Mouse (Mus musculus): ENCODE results near the gene Upf1. TPM values are rescaled to one million over a fixed set of nuclear protein-coding genes. Genes with fewer than 3 reads are reported as not detected.

Gene Upf1
- total RNA-seq, 2 experiments from 2014 or later: 41.3 to 44.0 TPM

DNA sequence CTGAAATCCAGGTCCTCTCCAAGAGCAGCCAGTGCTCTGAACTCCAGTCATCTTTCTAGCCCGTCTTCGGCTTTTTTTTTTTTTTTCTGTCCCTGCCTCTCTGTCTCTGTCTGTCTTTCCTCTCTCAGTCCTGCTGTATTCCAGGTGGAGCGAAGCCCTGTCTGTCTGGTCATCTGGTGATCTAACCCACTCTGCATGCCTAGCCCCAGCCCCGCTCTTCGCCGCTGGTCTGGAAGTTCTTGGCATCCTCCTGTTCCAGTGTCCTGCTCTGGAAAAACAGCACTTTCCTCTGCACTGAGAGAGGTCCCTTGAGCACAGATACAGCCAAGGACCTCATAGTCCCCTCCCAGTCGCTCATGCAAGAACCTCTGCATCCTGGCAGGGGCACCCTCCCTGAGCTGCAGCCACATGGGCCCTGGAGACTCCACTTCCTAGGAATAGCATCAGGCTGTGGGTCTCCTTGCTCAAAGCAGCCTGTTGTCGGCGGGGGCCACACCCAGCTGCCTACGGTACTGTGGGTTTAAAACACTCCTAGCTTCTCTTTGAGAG, 8.5 kb upstream of the Upf1 start:
- no peak for DNase-seq

DNA sequence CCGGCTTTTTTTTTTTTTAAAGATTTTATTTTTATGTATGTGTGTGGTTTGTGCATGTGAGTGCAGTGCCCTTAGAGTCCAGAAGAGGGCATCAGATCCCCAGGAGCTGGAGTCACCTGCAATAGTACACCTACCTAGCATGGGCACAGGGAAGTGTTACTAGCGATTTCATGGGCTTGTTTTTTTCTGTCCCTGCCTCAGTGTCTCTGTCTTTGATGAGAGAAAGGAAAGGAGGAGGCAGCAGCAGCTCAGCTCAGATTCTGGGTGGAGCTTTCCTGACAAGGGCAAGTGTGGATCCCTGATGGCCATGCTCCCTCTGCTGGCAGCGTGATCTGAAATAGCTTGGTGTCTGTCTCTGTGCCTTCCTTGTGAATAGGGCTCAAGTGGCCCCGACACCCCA, 7.7 kb upstream of the Upf1 start:
- intact Hi-C loops (cut with DNase I): no loop called here
- no peak for DNase-seq

More for the DNA sequence above, 8.5 kb upstream of the Upf1 start:
- intact Hi-C loops (cut with DNase I): no loop called here

DNA sequence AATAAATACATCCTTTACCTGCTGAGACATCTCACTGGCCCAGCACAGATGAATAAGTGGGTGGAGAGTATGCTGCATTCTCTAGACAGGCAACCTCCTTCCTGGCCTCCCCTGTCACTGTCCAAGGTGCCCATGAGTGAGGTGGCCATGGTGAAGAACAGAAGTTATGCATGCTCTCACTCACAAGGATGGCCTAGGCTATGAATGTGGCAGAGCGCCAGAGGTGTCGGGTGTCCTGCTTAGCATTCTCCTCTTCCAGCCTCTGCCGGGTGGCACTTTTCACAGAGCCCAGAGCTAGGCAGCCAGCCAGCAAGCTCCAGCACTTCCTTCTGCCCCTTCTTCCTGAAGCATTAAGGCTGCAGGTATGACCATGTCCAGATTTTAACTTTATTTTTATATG, 6.3 kb upstream of the Upf1 start:
- DNase-seq: peak; percentile 32 to 57
- intact Hi-C loops (cut with DNase I): no loop called here

DNA sequence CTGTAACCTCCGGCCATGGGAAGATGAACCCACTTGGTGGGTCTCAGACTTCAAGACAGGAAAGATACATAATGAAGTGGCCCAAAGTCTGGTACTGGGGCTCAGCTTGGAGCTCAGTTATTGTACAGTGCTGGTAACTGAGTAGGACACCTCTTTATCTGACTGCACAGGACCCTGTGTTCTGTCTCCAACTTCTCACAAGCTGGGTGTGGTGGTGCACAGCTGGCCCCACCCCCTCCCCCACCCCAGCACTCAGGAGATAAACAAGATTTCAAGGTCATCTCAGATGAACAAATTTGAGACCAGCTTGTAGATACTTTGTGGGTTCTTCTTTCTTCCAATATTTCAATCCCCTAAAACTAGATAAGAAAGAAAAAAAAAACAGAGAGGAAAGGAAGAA, 3.0 kb upstream of the Upf1 start:
- intact Hi-C loops (cut with DNase I): no loop called here
- no peak for DNase-seq

DNA sequence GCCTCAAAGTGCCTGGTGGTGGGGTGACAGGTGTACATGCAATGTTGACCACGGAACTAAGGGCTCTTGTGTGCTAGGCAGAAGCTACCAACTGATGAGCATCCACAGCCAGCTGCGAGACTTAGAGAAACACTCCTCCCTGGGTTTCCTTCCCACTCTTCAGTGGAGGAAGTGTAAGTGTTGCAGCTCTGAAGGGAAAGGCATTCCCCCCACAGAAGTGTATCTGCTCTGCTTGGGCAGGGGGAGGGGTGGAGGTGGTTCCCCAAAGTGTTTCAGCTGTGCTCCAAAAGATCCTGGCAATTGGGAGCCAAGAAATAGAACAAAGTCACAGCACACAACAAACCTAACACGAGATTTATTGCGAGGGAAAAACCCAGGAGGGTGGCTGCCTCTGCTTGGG, 926 bp upstream of the Upf1 start:
- intact Hi-C loops (cut with DNase I): no loop called here
- no peak for DNase-seq

DNA sequence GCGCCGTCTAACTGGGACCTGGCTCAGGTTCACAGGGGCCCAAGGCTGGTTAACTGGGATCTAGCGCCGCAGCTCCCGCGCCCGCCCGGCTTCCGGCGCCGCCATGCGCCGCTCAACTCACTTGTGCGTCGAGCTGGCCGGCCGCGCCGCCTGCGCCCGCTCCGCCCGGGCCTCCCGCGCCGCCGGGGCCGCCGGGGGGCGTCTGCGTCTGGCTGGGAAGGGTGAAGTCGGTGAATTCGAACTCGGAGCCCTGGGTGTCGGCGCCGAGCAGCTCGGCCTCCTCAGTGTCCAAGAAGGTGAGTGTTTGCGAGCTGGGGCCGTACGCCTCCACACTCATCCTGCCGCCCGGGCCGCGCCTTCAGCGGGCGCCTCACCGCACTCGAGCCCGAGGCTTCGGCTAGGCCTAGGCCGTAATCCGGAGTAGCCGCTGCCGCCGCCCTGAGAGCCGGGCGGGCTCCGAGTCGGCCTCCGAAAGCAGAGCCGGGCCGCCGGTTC, 374 bp downstream of the Upf1 start:
- intact Hi-C loops (cut with DNase I): no loop called here
- DNase-seq: no peak

DNA sequence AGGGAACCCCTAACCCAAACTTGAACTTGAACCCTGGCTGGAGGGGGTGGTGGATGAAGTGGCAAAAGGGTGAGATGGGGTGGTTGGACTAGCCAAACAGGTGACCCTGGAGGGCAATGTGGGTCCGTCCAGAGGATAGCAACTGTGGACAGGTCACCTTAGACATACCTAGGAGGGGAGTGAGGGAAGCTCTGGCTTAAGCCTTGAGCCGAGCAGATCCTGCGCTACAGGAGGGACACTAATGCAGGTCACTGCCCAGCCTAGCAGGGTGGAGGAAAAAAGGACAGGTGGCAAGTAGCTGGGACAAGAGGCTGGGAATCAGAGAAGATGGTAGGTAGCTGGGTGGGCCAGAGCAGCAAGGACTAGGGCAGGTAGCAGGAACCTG, 1.1 kb downstream of the Upf1 start:
- DNase-seq: no peak
- intact Hi-C loops (cut with DNase I): no loop called here

DNA sequence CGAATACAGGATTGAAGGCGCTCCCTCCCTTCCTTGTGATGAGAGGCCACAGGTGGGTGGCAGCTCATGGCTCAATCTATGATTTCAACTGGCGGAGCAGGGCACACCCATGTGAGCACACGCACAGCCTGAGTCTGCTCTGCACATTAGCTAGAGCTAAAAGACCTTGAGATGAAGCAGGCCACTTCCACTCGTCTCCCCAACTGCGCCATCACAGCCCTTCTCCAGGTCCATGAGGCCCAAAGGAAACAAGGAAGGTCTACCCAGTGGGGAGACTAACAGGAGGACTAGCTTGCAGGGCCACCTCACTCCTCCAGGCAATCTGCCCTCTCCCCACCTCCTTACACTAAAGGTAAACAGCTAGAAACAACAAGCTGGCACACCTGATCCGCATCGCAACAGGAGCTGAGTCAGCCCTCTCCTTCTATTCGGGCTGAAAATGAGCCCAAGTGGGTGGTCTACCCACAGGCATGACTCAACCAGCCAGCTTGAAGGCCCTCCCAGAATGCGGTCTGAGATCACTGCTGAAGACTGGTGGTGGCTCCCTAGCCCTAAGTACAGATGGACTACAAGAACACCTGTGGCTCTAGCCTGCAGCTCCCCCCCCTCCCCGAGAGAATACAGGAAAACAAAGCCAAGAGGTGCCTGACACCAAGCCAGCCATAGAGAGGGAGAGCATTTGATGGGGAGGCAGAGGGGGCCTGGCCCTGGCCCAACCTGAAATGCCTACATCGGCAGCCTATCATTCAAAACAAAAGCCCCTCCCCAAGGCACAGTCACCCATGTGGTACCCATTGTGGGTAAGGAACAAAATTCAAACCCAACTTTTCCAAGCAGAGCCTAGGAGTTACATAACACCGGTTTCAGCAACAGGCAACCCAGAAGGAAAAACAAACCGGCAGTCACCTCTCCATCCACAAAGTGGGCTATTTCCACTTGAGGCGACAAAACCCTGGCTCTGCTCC, 1.8 kb downstream of the Upf1 start:
- DNase-seq: no peak
- intact Hi-C loops (cut with DNase I): no loop called here

DNA sequence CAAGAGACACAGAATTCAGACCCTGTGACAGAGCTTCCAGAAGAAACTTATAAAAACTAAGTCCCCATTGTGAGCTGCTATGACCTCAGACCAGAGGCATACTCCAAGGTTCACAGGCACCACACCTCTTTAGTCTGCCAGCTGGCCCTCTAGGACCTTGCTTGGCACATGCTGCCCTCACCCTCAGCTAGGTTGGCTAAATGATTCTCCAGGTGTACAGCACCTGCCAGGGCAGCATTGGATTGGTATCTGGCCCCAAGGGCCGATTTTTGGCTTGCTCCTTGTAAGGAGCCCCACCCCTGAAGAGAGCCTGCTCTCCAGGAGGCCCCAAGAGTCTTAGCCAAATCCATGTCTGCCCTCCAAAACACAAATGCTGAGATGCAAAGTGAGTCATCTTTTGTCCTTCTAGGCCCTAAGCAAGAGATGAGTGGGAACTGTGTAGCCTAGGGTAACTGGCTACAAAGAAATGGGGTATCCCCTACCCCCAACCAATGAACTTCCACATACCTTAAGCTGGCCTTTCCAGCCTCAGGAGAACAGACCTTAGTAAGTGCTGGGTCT, 5.1 kb downstream of the Upf1 start:
- intact Hi-C loops (cut with DNase I): no loop called here
- DNase-seq: no peak

DNA sequence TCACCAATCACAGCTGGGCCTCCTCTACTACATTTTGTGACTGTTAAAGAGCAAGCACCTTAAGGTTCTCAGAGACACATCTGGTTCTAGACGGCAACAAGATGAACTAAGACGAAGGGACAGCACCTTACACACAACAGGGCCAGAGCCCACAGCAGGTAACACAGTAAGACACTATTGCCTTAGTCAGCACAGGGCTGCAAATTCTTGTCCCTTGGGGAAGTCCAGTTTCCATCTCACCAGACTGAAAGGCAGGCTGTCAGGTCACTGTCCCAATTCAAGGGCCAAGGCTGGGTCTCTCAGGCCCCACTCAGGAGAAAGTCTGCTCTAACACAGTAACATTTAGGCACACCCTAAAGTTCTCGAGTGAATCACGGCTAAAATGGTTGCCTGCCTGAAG, 5.6 kb downstream of the Upf1 start:
- DNase-seq: no peak
- intact Hi-C loops (cut with DNase I): no loop called here

DNA sequence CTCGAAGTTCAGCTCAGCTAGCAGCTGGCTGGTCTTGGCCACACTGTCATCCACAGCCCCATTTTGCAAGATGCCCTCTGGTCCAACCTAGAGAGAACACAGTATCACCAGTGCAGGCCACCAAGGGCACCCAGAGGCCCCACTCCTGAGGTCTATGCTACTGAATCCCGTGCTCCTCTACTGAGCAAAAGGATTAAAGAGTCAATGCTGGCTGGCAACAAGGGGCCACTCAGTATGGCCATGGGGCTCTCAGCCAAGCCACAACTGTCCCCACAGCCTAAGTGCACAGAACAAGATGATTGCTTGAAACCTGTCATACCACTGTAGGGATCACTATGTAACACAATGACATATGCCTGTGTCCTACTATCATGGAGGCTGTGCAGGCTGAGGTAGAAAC, 8.8 kb downstream of the Upf1 start:
- no peak for DNase-seq
- intact Hi-C loops (cut with DNase I): loop anchor here (5.0 kb wide), 1 partner anchor 158 kb away; no protein-coding TSS in a partner anchor

DNA sequence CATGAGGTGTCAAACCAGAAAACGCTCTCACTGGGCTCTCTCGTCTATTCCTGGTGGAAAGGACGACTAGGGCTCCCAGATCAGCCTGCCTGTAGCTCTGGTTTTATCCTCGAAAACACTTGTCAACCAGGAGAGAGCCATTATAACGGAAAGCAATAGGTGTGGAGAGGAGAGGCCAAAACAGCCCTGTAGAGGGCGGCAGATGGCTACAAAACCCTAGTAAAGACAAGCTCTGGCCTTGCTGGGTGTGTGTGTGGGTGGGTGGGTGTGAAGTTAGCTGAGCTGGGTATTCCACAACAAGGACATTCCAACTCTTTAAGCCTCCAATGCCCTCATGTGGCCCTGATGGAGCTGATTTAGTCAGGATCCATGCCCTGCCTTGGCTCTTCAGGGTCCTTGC, 9.4 kb downstream of the Upf1 start:
- intact Hi-C loops (cut with DNase I): loop anchor here (5.0 kb wide), 1 partner anchor 159 kb away; no protein-coding TSS in a partner anchor

DNA sequence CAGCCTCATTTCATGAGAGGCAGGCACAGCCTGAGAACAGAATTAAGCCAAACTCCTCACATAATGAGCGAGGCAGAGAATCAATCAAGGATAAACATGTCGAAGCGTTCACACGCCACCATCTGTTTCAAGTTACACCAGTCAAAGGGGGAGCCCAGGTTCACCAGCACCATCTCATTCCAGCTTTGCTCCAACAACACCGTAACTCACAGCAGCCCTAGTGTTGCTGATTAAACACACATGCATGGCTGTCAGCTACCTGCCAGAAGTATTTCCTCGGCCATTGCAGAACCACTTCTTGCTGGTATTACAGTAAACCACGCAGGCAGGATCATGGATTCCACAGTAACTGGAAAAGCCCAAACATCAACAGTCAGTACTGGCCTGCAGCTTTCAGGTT, 10.0 kb downstream of the Upf1 start:
- DNase-seq: no peak
- intact Hi-C loops (cut with DNase I): loop anchor here (5.0 kb wide), 1 partner anchor 159 kb away; no protein-coding TSS in a partner anchor

More for the DNA sequence above, 9.4 kb downstream of the Upf1 start:
- peak in 1 of 2 experiments; percentile 52 for DNase-seq

DNA sequence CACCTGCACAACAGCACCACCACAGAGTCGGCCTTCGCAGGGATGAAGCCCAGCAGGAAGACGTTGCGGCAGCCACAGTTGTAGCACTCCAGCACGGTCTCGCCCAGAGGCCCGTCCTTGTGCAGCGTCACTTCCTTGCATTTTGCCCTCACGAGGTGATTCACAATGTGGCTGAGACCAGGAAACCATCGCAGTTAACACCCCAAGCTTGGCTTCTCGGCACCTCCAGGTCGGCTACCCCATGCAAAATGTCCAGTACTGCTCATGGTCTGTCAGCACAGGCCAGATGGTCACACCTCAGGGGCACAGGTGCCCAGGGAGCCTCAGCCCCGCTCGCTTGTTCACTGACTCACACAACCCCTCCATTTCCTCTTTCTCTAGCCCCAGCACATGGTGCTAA, 11.1 kb downstream of the Upf1 start:
- no peak for DNase-seq
- intact Hi-C loops (cut with DNase I): loop anchor here (5.0 kb wide), 1 partner anchor 160 kb away; no protein-coding TSS in a partner anchor

DNA sequence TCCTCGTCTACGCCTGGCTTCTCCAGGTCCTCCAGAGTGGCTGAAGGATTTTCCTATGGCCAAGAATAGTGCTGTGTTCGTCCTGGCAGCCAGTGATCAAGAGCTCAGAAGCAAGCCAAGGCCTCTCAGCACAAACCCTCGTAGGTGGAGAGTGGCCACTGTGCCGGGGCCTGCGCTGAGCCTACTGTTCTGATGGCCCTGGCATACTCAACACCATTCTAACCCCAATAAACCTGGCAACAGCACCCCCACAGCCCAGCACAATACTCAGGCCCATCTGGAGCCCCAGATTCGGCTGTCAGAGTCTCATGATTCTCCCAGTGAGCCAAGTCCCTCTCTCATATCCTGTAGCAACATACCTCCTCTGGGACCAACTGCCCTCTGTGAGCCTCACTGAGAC, 12.4 kb downstream of the Upf1 start:
- no peak for DNase-seq
- intact Hi-C loops (cut with DNase I): loop anchor here (5.0 kb wide), 1 partner anchor 162 kb away; no protein-coding TSS in a partner anchor

DNA sequence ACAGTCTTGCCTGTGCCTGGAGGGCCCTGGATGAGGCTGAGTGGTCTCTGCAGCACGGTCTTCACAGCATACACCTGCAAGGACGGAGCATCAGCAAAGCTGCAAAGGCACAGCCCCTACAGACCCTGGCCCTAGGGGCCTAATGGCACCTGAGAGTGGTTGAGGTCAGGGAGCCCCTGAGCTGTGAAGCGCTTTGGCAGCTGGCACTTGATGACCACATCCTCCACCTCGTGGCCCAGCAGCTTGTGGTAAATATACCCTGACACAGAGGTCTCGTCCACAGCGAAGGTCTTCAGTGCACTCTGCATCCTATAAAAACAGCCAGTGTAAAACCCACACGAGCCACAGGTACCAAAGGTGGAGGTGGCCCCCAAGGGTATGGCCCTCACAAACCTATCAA, 14.1 kb downstream of the Upf1 start:
- intact Hi-C loops (cut with DNase I): no loop called here
- no peak for DNase-seq

DNA sequence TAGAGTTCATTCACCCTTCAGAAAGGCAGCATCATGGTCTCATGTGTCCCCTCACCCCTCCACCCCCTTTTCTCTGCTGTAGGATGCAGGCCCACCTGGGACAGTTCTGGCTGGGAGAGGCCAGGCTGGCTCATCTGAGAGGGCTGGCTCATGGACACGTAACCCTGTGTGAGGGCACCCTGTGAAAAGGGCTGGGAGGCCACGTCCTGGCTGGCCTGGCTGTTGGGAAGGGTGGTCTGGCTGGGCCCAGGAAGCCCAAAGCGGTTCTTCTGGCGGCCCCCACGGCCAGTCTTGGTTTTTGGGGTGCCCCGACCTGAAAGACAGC, 20.2 kb downstream of the Upf1 start:
- no peak for DNase-seq
- intact Hi-C loops (cut with DNase I): no loop called here

DNA sequence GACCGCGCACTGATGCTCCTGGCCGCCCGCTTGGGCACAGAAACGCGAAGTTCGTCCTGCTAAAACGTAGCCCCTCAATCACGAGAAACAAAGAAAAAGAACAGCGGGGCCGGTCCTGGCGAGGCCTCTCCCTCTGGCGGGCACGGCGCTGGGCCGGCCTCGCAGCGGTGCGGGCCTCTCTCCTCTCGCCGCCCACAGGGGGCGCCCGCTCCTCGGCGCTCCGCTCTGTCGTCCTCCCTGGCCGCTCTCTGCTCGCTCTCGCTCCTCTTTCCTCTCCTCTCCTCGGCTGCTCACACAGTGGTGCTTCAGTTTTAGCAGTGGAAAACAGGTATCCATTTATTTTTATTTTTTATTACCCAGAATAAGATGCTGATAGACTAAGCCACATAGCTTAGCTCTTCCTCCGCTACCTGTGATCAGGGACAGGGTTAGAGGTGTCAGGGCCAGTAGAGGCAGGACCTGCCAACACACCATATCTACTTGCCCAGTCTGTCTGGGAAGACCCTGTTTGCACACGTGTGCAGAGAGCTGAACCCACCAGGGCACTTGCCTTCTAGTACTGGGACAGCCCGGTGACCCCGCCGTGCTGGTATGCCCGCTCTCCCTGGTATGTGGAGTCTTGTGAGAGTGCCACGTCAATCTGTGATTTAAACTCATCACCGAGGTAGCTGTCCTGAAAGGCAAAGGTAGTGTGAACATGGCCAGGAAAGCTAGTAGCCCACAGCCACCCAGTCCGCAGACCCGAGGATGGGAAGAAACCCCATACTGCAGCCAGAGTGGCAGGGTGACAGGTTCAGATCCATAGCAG, 20.8 kb downstream of the Upf1 start:
- DNase-seq: peak; percentile 78 to 84
- intact Hi-C loops (cut with DNase I): no loop called here

DNA sequence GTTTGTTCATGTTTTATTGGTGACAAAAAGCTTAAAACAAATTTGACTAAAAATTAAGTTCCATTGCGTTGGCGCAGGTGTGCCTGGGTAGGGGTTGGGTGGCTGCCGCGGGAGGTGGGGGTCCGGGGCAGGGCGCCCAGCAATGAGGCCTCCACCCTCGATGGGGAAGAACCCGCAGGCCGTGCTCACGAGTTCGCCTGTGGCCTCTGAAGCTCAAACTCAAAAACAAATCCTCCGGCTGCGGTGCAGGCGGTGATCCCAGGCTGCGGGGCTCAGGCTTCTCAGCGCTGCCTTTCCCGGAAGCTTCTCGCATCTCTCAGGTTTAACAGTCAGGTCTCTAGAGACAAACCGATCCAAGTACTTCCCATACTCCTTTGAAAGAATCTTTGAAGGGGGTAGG, 21.6 kb downstream of the Upf1 start:
- no peak for DNase-seq
- intact Hi-C loops (cut with DNase I): no loop called here

DNA sequence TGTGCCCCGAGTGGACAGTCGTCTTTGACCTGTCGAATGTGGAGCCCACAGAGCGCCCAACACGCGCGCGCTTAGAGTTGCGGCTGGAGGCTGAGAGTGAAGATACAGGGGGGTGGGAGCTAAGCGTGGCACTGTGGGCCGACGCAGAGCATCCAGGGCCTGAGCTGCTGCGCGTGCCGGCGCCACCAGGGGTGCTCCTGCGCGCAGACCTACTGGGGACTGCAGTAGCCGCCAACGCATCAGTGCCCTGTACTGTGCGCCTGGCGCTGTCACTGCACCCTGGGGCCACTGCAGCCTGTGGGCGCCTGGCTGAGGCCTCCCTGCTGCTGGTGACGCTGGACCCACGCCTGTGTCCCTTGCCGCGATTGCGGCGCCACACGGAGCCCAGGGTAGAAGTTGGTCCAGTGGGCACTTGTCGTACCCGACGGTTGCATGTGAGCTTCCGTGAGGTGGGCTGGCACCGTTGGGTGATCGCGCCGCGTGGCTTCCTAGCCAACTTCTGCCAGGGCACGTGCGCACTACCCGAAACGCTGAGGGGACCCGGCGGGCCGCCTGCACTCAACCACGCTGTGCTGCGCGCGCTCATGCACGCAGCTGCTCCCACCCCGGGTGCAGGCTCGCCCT, 22.2 kb downstream of the Upf1 start:
- DNase-seq: peak in 1 of 2 experiments; percentile 41
- intact Hi-C loops (cut with DNase I): no loop called here
